Mouse (Mus musculus) limb, embryonic 12.5 days (tissue): ENCODE measurements around the gene Rxfp4. TPM values are rescaled to one million over a fixed set of nuclear protein-coding genes. Genes with fewer than 3 reads are reported as not detected.

Experiments
- ATAC-seq: fragments of 200-750 bp; cut with Nextera tagmentation; 2 replicates; pipeline ENCODE4 v1.8.0; 2017; ENCODE audit warnings: low read depth, moderate TSS enrichment; ENCODE audit not compliant: insufficient number of reproducible peaks, insufficient read depth, low FRiP score, low TSS enrichment
- H3K27ac ChIP-seq: fragments of 300-500 bp; sonication (generic); 2 replicates; pipeline ENCODE4 v1.5.1; 2016; ENCODE audit warnings: mild to moderate bottlenecking, moderate library complexity
- H3K27me3 ChIP-seq: fragments of 300-500 bp; sonication (generic); 2 replicates; pipeline ENCODE4 v1.6.1; 2016; ENCODE audit warnings: mild to moderate bottlenecking, moderate library complexity
- H3K36me3 ChIP-seq: fragments of 300-500 bp; sonication (generic); 2 replicates; pipeline ENCODE4 v1.6.1; 2016; ENCODE audit warnings: mild to moderate bottlenecking, moderate library complexity
- H3K4me1 ChIP-seq: fragments of 300-500 bp; sonication (generic); replicated peaks from 2 replicates; pipeline ENCODE4 v1.6.1; 2016
- H3K4me2 ChIP-seq: fragments of 300-500 bp; sonication (generic); 2 replicates; pipeline ENCODE4 v1.6.1; 2016; ENCODE audit warnings: mild to moderate bottlenecking, moderate library complexity
- H3K4me3 ChIP-seq: fragments of 300-500 bp; sonication (generic); replicated peaks from 2 replicates; pipeline ENCODE4 v1.5.1; 2016; ENCODE audit warnings: mild to moderate bottlenecking
- H3K9ac ChIP-seq: fragments of 300-500 bp; sonication (generic); replicated peaks from 2 replicates; pipeline ENCODE4 v1.6.1; 2016; ENCODE audit warnings: mild to moderate bottlenecking, moderate library complexity
- H3K9me3 ChIP-seq: fragments of 300-500 bp; sonication (generic); 2 replicates; pipeline ENCODE4 v1.6.1; 2016; ENCODE audit warnings: mild to moderate bottlenecking, moderate library complexity
- WGBS: fragments of 180-500 bp; shearing (Covaris S2); methylation state at CpG from one replicate; pipeline ENCODE4 v1.1.7; 2016; 5-methylcytosine and 5-hydroxymethylcytosine counted together
- polyA plus RNA-seq: library from polyadenylated mRNA; unstranded; fragments of >200 nt; fragmentation: Nextera tagmentation; extraction: Ambion mirVana; gene quantifications from 2 replicates; pipeline ENCODE4 v1.2.1, GENCODE M21; 2016

Gene Rxfp4
- polyA plus RNA-seq, 1 experiment from 2014 or later: not detected

GRCm38 (mm10) chr3:88637134-88637533 lies 15.8 kb downstream of the Rxfp4 start:
- Histone ChIP-seq H3K27me3 (no peaks in the 10 kb centered on the region), H3K27ac (no peak overlapping the region), H3K4me3 (no peak overlapping the region), H3K9ac (no peak overlapping the region), H3K4me1 (no peaks in the 10 kb centered on the region), H3K36me3 (peaks cover 98% of the 10 kb centered on the region), H3K4me2 (no peak overlapping the region), H3K9me3 (no peaks in the 10 kb centered on the region)
- ATAC-seq: no peak
- 96% methylated on average over 5 of the region's 5 CpGs for WGBS

DNA sequence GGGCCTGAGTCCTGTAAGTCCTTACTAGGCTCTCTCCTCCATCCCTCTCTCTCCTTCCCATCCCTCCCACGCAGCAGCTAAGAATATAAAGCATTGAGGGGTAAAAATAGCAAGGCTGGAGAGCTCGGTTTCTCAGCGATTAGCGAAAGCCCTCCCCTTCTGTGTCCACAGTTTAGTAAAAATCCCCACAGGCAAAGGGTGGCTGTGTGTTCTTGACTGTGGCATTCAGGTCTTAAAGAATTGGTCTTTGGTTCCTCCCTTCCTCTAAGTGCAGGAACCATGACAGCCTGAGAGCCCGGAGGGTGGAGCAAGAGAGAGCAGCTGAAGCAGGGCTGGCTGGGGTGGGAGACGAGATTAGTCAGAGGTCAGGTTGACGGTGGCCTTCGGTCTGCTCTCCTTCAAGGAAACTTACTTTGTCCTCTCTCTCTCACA lies 16.4 kb downstream of the Rxfp4 start:
- Histone ChIP-seq H3K4me2 (no peak overlapping the region), H3K27ac (no peak overlapping the region), H3K4me1 (no peaks in the 10 kb centered on the region), H3K9ac (no peak overlapping the region), H3K36me3 (peaks cover 98% of the 10 kb centered on the region), H3K9me3 (no peaks in the 10 kb centered on the region), H3K27me3 (no peaks in the 10 kb centered on the region), H3K4me3 (no peak overlapping the region)
- 94% methylated on average over 8 of the region's 8 CpGs for WGBS
- ATAC-seq: no peak

DNA sequence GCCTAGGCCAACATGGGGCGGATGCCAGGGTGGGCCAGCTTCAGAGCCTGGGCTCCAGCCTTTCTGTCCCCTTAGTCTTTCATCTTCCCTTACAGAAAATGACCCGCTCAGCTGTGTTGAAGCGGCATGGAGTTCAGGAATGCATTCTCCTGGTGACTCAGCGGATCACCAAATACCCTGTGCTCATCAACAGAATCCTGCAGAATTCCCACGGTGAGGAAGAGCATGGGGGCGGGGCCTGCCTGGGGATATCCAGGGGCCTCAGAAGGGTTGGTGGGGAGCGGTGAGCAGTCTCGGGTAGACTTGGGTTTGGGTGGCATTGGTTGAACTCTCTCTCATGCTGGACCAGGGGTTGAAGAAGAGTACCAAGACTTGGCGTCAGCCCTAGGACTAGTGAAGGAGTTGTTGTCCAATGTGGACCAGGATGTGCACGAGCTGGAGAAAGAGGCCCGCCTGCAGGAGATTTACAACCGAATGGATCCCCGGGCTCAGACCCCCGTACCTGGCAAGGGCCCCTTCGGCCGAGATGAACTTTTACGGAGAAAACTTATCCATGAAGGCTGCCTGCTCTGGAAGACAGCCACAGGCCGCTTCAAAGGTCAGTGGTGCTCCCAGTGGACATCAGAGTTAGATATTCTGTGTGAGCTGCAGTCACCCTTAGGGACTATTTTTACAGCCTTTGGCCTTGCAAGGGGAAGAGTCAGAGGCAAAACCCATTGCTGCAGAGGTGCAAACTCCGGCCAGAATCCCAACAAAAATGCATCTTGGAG lies 17.3 kb downstream of the Rxfp4 start:
- Histone ChIP-seq H3K4me3 (no peak overlapping the region), H3K27ac (no peak overlapping the region)

GRCm38 (mm10) chr3:88633056-88633455 lies 19.9 kb downstream of the Rxfp4 start:
- no peak overlapping the region for H3K4me2 ChIP-seq
- no peaks in the 10 kb centered on the region for H3K27me3 ChIP-seq
- H3K9ac ChIP-seq: no peak overlapping the region
- 93% methylated on average over 10 of the region's 10 CpGs for WGBS
- ATAC-seq: no peak
- no peak overlapping the region for H3K4me3 ChIP-seq
- H3K4me1 ChIP-seq: no peaks in the 10 kb centered on the region
- H3K36me3 ChIP-seq: peaks cover 99% of the 10 kb centered on the region
- no peak overlapping the region for H3K27ac ChIP-seq
- H3K9me3 ChIP-seq: no peaks in the 10 kb centered on the region

More for the DNA sequence above, 17.3 kb downstream of the Rxfp4 start:
- 94% methylated on average over 19 of the region's 19 CpGs for WGBS
- Histone ChIP-seq H3K36me3 (peaks cover 98% of the 10 kb centered on the region), H3K9me3 (no peaks in the 10 kb centered on the region), H3K4me2 (no peak overlapping the region), H3K4me1 (no peaks in the 10 kb centered on the region), H3K9ac (no peak overlapping the region), H3K27me3 (no peaks in the 10 kb centered on the region)
- no peak for ATAC-seq

DNA sequence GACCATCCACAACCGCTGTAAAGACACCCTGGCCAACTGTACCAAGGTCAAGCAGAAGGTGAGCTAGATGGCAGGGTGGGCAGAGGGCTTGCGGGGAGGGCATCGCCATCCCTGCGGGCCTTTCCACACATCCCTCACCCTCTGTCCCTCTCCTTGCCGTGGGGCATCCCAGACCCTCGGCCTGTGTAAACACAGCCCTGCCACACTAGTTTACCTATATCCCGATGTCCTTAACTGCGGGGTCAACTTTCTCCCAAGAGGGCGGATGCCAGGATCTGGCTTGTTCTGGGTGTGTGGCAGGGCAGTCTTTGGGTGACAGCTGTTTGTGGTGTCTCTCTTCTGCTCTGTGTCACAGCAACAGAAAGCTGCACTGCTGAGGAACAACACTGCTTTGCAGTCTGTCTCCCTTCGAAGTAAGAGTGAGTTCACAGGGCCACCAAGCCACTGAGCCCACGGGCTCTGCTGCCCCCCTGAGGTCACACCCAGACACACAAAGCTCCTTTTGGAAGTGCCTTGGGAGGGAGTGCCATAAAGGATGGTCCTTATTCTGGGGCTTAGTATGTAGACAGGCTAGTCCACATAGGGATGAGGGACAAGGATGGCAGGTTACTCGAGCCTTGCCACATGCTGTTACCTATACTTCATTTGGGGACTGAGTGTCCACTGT lies 20.9 kb downstream of the Rxfp4 start:
- Histone ChIP-seq H3K36me3 (peaks cover 96% of the 10 kb centered on the region), H3K4me3 (no peak overlapping the region), H3K9ac (no peak overlapping the region), H3K4me2 (no peak overlapping the region), H3K4me1 (no peaks in the 10 kb centered on the region), H3K9me3 (no peaks in the 10 kb centered on the region), H3K27me3 (no peaks in the 10 kb centered on the region), H3K27ac (no peak overlapping the region)
- ATAC-seq: no peak
- WGBS: 79% methylated on average over 12 of the region's 12 CpGs

- Histone ChIP-seq H3K4me2 (no peak overlapping the region), H3K9me3 (no peaks in the 10 kb centered on the region), H3K4me3 (no peak overlapping the region), H3K27ac (peak overlapping the region; percentile 53; the same call in 1 of the 2 replicates), H3K4me1 (peaks cover 6% of the 10 kb centered on the region; the same call in 1 of the 2 replicates), H3K9ac (no peak overlapping the region), H3K36me3 (peaks cover 96% of the 10 kb centered on the region), H3K27me3 (no peaks in the 10 kb centered on the region)
- WGBS: 73% methylated on average over 6 of the region's 6 CpGs
- no peak for ATAC-seq
Measured at GRCm38 (mm10) chr3:88630849-88631341, 22.0 kb downstream of the Rxfp4 start.

- WGBS: 73% methylated on average over 9 of the region's 9 CpGs
- no peak overlapping the region for H3K4me2 ChIP-seq
- peaks cover 95% of the 10 kb centered on the region for H3K36me3 ChIP-seq
- no peak overlapping the region for H3K4me3 ChIP-seq
- H3K4me1 ChIP-seq: peaks cover 13% of the 10 kb centered on the region
- H3K9me3 ChIP-seq: no peaks in the 10 kb centered on the region
- H3K27me3 ChIP-seq: no peaks in the 10 kb centered on the region
- peak; percentile 77 for ATAC-seq
- no peak overlapping the region for H3K27ac ChIP-seq
- no peak overlapping the region for H3K9ac ChIP-seq
Measured at GRCm38 (mm10) chr3:88630018-88630417, 22.9 kb downstream of the Rxfp4 start.

- Histone ChIP-seq H3K4me2 (no peak overlapping the region), H3K27me3 (no peaks in the 10 kb centered on the region), H3K36me3 (peaks cover 92% of the 10 kb centered on the region), H3K4me3 (no peak overlapping the region), H3K27ac (peak overlapping the region; percentile 54), H3K9ac (peak overlapping the region; percentile 40; the same call in 1 of the 2 replicates), H3K4me1 (peaks cover 21% of the 10 kb centered on the region), H3K9me3 (no peaks in the 10 kb centered on the region)
- 77% methylated on average over 13 of the region's 13 CpGs for WGBS
- no peak for ATAC-seq
Measured at GRCm38 (mm10) chr3:88629244-88629643, 23.7 kb downstream of the Rxfp4 start.

DNA sequence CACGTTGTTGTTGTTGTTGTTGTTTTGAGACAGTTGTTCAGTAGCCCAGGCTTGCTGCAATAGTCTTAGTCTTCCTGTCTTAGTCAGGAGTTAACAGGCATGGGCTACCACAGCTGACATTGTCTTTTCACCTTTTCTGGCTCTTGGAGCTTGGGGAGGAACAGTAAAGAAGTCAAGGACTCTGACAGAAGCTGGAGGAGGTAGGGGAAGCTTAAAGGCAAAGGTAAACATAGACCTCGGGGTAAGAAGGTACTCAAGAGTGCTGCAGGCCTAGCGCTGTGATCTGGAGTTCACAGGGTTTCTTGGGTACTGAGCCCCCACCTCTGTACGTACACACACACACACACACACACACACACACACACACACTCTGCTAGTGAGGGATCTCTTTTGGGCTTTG lies 24.2 kb downstream of the Rxfp4 start:
- no peak overlapping the region for H3K4me3 ChIP-seq
- no peak overlapping the region for H3K4me2 ChIP-seq
- H3K36me3 ChIP-seq: peaks cover 87% of the 10 kb centered on the region
- no peaks in the 10 kb centered on the region for H3K9me3 ChIP-seq
- H3K9ac ChIP-seq: no peak overlapping the region
- no peak for ATAC-seq
- WGBS: 69% methylated on average over 4 of the region's 4 CpGs
- no peaks in the 10 kb centered on the region for H3K27me3 ChIP-seq
- H3K27ac ChIP-seq: no peak overlapping the region; the same call in 1 of the 2 replicates
- H3K4me1 ChIP-seq: peaks cover 26% of the 10 kb centered on the region

DNA sequence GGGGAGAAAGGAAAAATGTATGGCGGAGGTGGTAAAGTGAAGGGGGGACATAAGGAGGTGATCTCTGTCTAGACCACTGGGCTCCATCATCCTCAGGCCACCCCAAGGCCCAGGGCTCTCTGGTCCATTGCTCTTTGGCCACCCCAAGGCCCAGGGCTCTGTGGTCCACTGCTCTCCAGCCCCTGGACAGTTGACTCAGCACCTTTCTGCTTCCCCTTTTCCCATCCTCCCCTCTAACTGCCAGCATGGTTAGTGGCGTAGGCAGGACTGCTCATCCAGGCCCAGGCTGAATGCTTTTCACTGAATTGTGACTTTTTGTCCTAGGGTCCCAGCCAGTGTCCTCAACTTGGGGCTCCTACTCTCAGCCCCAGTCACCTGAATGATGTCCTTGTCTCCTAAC lies 25.4 kb downstream of the Rxfp4 start:
- H3K27me3 ChIP-seq: no peaks in the 10 kb centered on the region
- no peaks in the 10 kb centered on the region for H3K9me3 ChIP-seq
- ATAC-seq: no peak
- no peak overlapping the region for H3K4me3 ChIP-seq
- H3K9ac ChIP-seq: no peak overlapping the region
- no peak overlapping the region for H3K27ac ChIP-seq
- no peak overlapping the region for H3K4me2 ChIP-seq
- peaks cover 31% of the 10 kb centered on the region for H3K4me1 ChIP-seq
- WGBS: 89% methylated on average over 2 of the region's 2 CpGs
- peaks cover 75% of the 10 kb centered on the region for H3K36me3 ChIP-seq

DNA sequence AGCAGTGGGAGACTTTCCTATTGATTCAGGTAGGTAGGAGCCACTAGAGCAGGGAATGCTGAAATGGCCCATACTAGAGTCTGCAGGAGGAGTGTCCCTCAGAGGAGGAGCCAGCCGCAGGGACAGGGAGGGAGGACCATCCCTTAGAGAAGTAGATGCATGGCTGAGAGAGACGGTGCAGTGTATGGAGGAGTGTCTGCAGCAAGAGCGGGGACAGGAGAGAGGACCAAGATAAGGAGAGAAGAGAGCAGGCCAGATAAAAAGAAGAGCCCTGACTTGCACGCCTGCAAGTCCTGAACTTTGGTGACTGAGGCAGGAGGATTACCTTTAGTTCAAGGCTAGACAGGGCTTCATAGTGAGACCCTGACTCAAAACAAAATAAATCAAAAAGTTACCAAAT lies 25.8 kb downstream of the Rxfp4 start:
- Histone ChIP-seq H3K4me2 (no peak overlapping the region), H3K4me1 (peaks cover 31% of the 10 kb centered on the region), H3K27me3 (no peaks in the 10 kb centered on the region), H3K9ac (no peak overlapping the region), H3K36me3 (peaks cover 70% of the 10 kb centered on the region), H3K9me3 (no peaks in the 10 kb centered on the region), H3K27ac (no peak overlapping the region), H3K4me3 (no peak overlapping the region)
- ATAC-seq: no peak
- 73% methylated on average over 4 of the region's 4 CpGs for WGBS
